Mouse (Mus musculus) hindbrain, embryonic 16.5 days (tissue): Measurements from ENCODE around the gene Tgm6. TPM values are rescaled to one million over a fixed set of nuclear protein-coding genes. Genes with fewer than 3 reads are reported as not detected.

ENCODE experiments used
- ATAC-seq: fragments of 200-750 bp; cut with Nextera tagmentation; 2 replicates; pipeline ENCODE4 v1.8.0; 2017; ENCODE audit warnings: moderate TSS enrichment, moderate library complexity
- H3K27ac ChIP-seq: fragments of 300-500 bp; sonication (generic); 2 replicates; pipeline ENCODE4 v1.5.1; 2014; ENCODE audit warnings: low read depth, mild to moderate bottlenecking, control low read depth, low read length, moderate library complexity
- H3K27me3 ChIP-seq: fragments of 300-500 bp; sonication (generic); replicated peaks from 2 replicates; pipeline ENCODE4 v1.6.1; 2014; ENCODE audit warnings: low read length; ENCODE audit not compliant: control insufficient read depth, insufficient read depth
- H3K36me3 ChIP-seq: fragments of 300-500 bp; sonication (generic); 2 replicates; pipeline ENCODE4 v1.6.1; 2014; ENCODE audit warnings: mild to moderate bottlenecking, low read length, moderate library complexity, mixed read lengths; ENCODE audit not compliant: control insufficient read depth, insufficient read depth
- H3K4me1 ChIP-seq: fragments of 300-500 bp; sonication (generic); 2 replicates; pipeline ENCODE4 v1.6.1; 2014; ENCODE audit warnings: low read depth, low read length; ENCODE audit not compliant: control insufficient read depth, insufficient read depth
- H3K4me2 ChIP-seq: fragments of 300-500 bp; sonication (generic); 2 replicates; pipeline ENCODE4 v1.6.1; 2014; ENCODE audit warnings: mild to moderate bottlenecking, low read length, control low read depth, moderate library complexity
- H3K4me3 ChIP-seq: fragments of 300-500 bp; sonication (generic); 2 replicates; pipeline ENCODE4 v1.5.1; 2014; ENCODE audit warnings: mild to moderate bottlenecking, low read length, control low read depth, moderate library complexity
- H3K9ac ChIP-seq: fragments of 300-500 bp; sonication (generic); 2 replicates; pipeline ENCODE4 v1.6.1; 2014; ENCODE audit warnings: low read depth, mild to moderate bottlenecking, control low read depth, low read length, moderate library complexity
- H3K9me3 ChIP-seq: fragments of 300-500 bp; sonication (generic); 2 replicates; pipeline ENCODE4 v1.6.1; 2014; ENCODE audit warnings: mild to moderate bottlenecking, low read length, moderate library complexity; ENCODE audit not compliant: control insufficient read depth
- WGBS: fragments of 180-500 bp; shearing (Covaris S2); extraction: QIAGEN DNeasy Blood & Tissue Kit; methylation state at CpG from one replicate; pipeline ENCODE4 v1.1.7; 2014; 5-methylcytosine and 5-hydroxymethylcytosine counted together
- polyA plus RNA-seq: library from polyadenylated mRNA; unstranded; fragments of >200 nt; fragmentation: Nextera tagmentation; extraction: Ambion mirVana; gene quantifications from 2 replicates; pipeline ENCODE4 v1.2.1, GENCODE M21; 2015

Gene Tgm6
- polyA plus RNA-seq, 1 experiment from 2014 or later, result 0.11 TPM

- H3K27me3 ChIP-seq, result no peaks in the 10 kb centered on the region
- peaks cover 4% of the 10 kb centered on the region; the same call in 1 of the 2 replicates for H3K4me1 ChIP-seq
- WGBS, result 45% methylated on average over 9 of the region's 9 CpGs
- H3K4me3 ChIP-seq, result no peak overlapping the region
- no peak overlapping the region for H3K4me2 ChIP-seq
- peak overlapping the region; percentile 39; the same call in 1 of the 2 replicates for H3K27ac ChIP-seq
- no peaks in the 10 kb centered on the region for H3K9me3 ChIP-seq
- peaks cover 14% of the 10 kb centered on the region for H3K36me3 ChIP-seq
- no peak overlapping the region for H3K9ac ChIP-seq
- peak; percentile 84 for ATAC-seq
Measured at GRCm38 (mm10) chr2:130166311-130167214, 54.3 kb downstream of the Tgm6 start.

- no peak overlapping the region for H3K9ac ChIP-seq
- H3K9me3 ChIP-seq, result no peaks in the 10 kb centered on the region
- no peak for ATAC-seq
- H3K4me2 ChIP-seq, result no peak overlapping the region
- peaks cover 4% of the 10 kb centered on the region; the same call in 1 of the 2 replicates for H3K4me1 ChIP-seq
- no peak overlapping the region for H3K27ac ChIP-seq
- H3K4me3 ChIP-seq, result no peak overlapping the region
- 52% methylated on average over 3 of the region's 3 CpGs for WGBS
- H3K27me3 ChIP-seq, result no peaks in the 10 kb centered on the region
- peaks cover 26% of the 10 kb centered on the region for H3K36me3 ChIP-seq
Measured at GRCm38 (mm10) chr2:130167861-130168260, 55.6 kb downstream of the Tgm6 start.

GRCm38 (mm10) chr2:130171674-130172073 is 59.5 kb downstream of the Tgm6 start:
- Histone ChIP-seq H3K27ac (no peak overlapping the region), H3K4me3 (no peak overlapping the region), H3K27me3 (no peaks in the 10 kb centered on the region), H3K9me3 (no peaks in the 10 kb centered on the region), H3K9ac (no peak overlapping the region), H3K36me3 (peaks cover 52% of the 10 kb centered on the region), H3K4me2 (no peak overlapping the region), H3K4me1 (peaks cover 3% of the 10 kb centered on the region)
- 93% methylated on average over 2 of the region's 2 CpGs for whole genome bisulfite sequencing
- no peak for ATAC-seq

GRCm38 (mm10) chr2:130176820-130177219 is 64.6 kb downstream of the Tgm6 start:
- H3K4me2 ChIP-seq, result peak overlapping the region; percentile 84; the same call in 1 of the 2 replicates
- H3K27ac ChIP-seq, result no peak overlapping the region
- no peak overlapping the region for H3K4me3 ChIP-seq
- 77% methylated on average over 8 of the region's 8 CpGs for whole genome bisulfite sequencing
- no peak for ATAC-seq
- no peak overlapping the region; the same call in 1 of the 2 replicates for H3K9ac ChIP-seq
- no peaks in the 10 kb centered on the region for H3K27me3 ChIP-seq
- H3K4me1 ChIP-seq, result peaks cover 20% of the 10 kb centered on the region
- no peaks in the 10 kb centered on the region for H3K9me3 ChIP-seq
- H3K36me3 ChIP-seq, result peaks cover 35% of the 10 kb centered on the region

GRCm38 (mm10) chr2:130178381-130178705 is 66.1 kb downstream of the Tgm6 start:
- H3K4me3 ChIP-seq, result peak overlapping the region; percentile 95
- peaks cover 20% of the 10 kb centered on the region for H3K4me1 ChIP-seq
- no peak for ATAC-seq
- peaks cover 22% of the 10 kb centered on the region for H3K36me3 ChIP-seq
- H3K27me3 ChIP-seq, result no peaks in the 10 kb centered on the region
- peak overlapping the region; percentile 84 for H3K4me2 ChIP-seq
- peak overlapping the region; percentile 96 for H3K27ac ChIP-seq
- WGBS, result under 1% methylated on average over 11 of the region's 11 CpGs
- H3K9ac ChIP-seq, result peak overlapping the region; percentile 100
- no peaks in the 10 kb centered on the region for H3K9me3 ChIP-seq

- under 1% methylated on average over 74 of the region's 81 CpGs for WGBS
- H3K4me1 ChIP-seq, result peaks cover 20% of the 10 kb centered on the region
Measured at GRCm38 (mm10) chr2:130178706-130179506, 66.7 kb downstream of the Tgm6 start, which contains the start of gene Snrpb. TSS of gene Snrpb (minus strand) at chr2:130179403.

GRCm38 (mm10) chr2:130179507-130180019 is 67.3 kb downstream of the Tgm6 start:
- Histone ChIP-seq H3K27me3 (no peaks in the 10 kb centered on the region), H3K4me2 (peak overlapping the region; percentile 84), H3K4me1 (peaks cover 20% of the 10 kb centered on the region), H3K36me3 (peaks cover 13% of the 10 kb centered on the region), H3K9me3 (no peaks in the 10 kb centered on the region), H3K27ac (peak overlapping the region; percentile 96), H3K4me3 (peak overlapping the region; percentile 95), H3K9ac (peak overlapping the region; percentile 76)
- ATAC-seq, result peak; percentile 89
- WGBS, result 2% methylated on average over 15 of the region's 15 CpGs

More at GRCm38 (mm10) chr2:130178706-130179506, 66.7 kb downstream of the Tgm6 start, which contains the start of gene Snrpb:
- peak within 1 kb of the TSS; percentile 84 for H3K4me2 ChIP-seq
- H3K9me3 ChIP-seq, result no peaks in the 10 kb centered on the region
- H3K4me3 ChIP-seq, result peak within 1 kb of the TSS; percentile 95
- peak within 1 kb of the TSS; percentile 100 for H3K9ac ChIP-seq
- peaks cover 19% of the 10 kb centered on the region for H3K36me3 ChIP-seq
- ATAC-seq, result peak; percentile 95
- H3K27me3 ChIP-seq, result no peaks in the 10 kb centered on the region
- H3K27ac ChIP-seq, result peak within 1 kb of the TSS; percentile 96

GRCm38 (mm10) chr2:130188391-130188790 is 76.2 kb downstream of the Tgm6 start:
- H3K4me1 ChIP-seq, result no peaks in the 10 kb centered on the region
- H3K27ac ChIP-seq, result no peak overlapping the region
- no peak for ATAC-seq
- no peak overlapping the region for H3K9ac ChIP-seq
- H3K36me3 ChIP-seq, result no peaks in the 10 kb centered on the region
- no peak overlapping the region for H3K4me2 ChIP-seq
- no peaks in the 10 kb centered on the region for H3K27me3 ChIP-seq
- H3K9me3 ChIP-seq, result peaks cover 2% of the 10 kb centered on the region; the same call in 1 of the 2 replicates
- WGBS, result 93% methylated on average over 12 of the region's 12 CpGs
- no peak overlapping the region for H3K4me3 ChIP-seq
